Mouse (Mus musculus) lung, postnatal 0 days (tissue): ENCODE results near the gene Gm7137. TPM values are rescaled to one million over a fixed set of nuclear protein-coding genes. Genes with fewer than 3 reads are reported as not detected.
"Not testable (repeated sequence)": the region's sequence is repeated elsewhere in the genome, so short reads cannot be mapped to it uniquely, and the experiment has no call there.

ENCODE experiments used
- ATAC-seq: fragments of 200-750 bp; cut with Nextera tagmentation; 2 replicates; pipeline ENCODE4 v1.8.0; 2017; ENCODE audit warnings: moderate library complexity
- DNase-seq: peaks from one replicate; pipeline ENCODE4 v3.0.0-alpha.2; 2016; ENCODE audit warnings: low spot score
- H3K27ac ChIP-seq: fragments of 300-500 bp; sonication (generic); 2 replicates; pipeline ENCODE4 v1.5.1; 2014; ENCODE audit warnings: antibody characterized with exemption, mild to moderate bottlenecking, low read length, mixed read lengths
- H3K27me3 ChIP-seq: fragments of 300-500 bp; sonication (generic); replicated peaks from 2 replicates; pipeline ENCODE4 v1.6.1; 2014; ENCODE audit warnings: low read length, mixed read lengths; ENCODE audit not compliant: insufficient read depth
- H3K36me3 ChIP-seq: fragments of 300-500 bp; sonication (generic); 2 replicates; pipeline ENCODE4 v1.6.1; 2014; ENCODE audit warnings: low read length, mixed read lengths; ENCODE audit not compliant: insufficient read depth
- H3K4me1 ChIP-seq: fragments of 300-500 bp; sonication (generic); 2 replicates; pipeline ENCODE4 v1.6.1; 2014; ENCODE audit warnings: antibody characterized with exemption, low read depth, low read length, mixed read lengths; ENCODE audit not compliant: insufficient read depth
- H3K4me2 ChIP-seq: fragments of 300-500 bp; sonication (generic); replicated peaks from 2 replicates; pipeline ENCODE4 v1.6.1; 2014; ENCODE audit warnings: low read depth, mild to moderate bottlenecking, low read length, moderate library complexity, mixed read lengths
- H3K4me3 ChIP-seq: fragments of 300-500 bp; sonication (generic); 2 replicates; pipeline ENCODE4 v1.5.1; 2014; ENCODE audit warnings: low read depth, low read length
- H3K9ac ChIP-seq: fragments of 300-500 bp; sonication (generic); replicated peaks from 2 replicates; pipeline ENCODE4 v1.6.1; 2014; ENCODE audit warnings: low read depth, mild to moderate bottlenecking
- H3K9me3 ChIP-seq: fragments of 300-500 bp; sonication (generic); 2 replicates; pipeline ENCODE4 v1.6.1; 2016; ENCODE audit warnings: low read length, mixed read lengths
- CTCF ChIP-seq: IDR thresholded peaks from 2 replicates; pipeline ENCODE4 v1.5.1; 2016; ENCODE audit warnings: antibody characterized with exemption, mild to moderate bottlenecking
- EP300 ChIP-seq: IDR thresholded peaks from 2 replicates; pipeline ENCODE4 v1.6.1; 2016; ENCODE audit warnings: antibody characterized with exemption, mild to moderate bottlenecking, control low read depth
- WGBS: fragments of 180-500 bp; shearing (Covaris S2); extraction: QIAGEN DNeasy Blood & Tissue Kit; methylation state at CpG from one replicate; pipeline ENCODE4 v1.1.7; 2014; 5-methylcytosine and 5-hydroxymethylcytosine counted together
- polyA plus RNA-seq: library from polyadenylated mRNA; unstranded; fragments of >200 nt; fragmentation: Nextera tagmentation; extraction: Ambion mirVana; gene quantifications from 2 replicates; pipeline ENCODE4 v1.2.1, GENCODE M21; 2015

Gene Gm7137
- polyA plus RNA-seq, 1 experiment from 2014 or later = not detected

DNA sequence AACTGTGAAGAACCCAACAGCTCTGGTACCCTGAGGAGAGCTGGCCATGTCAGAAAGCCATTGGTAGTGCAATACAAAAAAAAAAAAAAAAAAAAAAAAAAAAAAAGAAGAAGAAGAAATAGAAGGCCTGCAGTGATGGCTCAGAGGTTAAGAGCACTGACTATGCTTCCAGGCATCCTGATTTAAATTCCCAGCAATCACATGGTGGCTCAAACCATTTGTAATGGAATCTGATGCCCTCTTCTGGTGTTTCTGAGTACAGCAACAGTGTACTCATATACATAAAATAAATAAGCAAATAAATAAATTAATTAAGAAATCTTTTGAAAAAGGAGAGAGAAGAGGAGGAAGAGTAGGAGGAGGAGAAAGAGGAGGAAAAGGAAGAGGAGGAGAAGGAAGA is 34.6 kb downstream of the Gm7137 start:
- Histone ChIP-seq H3K9me3 (no peaks in the 10 kb centered on the region), H3K4me2 (no peak overlapping the region), H3K9ac (no peak overlapping the region), H3K4me1 (no peaks in the 10 kb centered on the region), H3K4me3 (no peak overlapping the region), H3K27me3 (no peaks in the 10 kb centered on the region), H3K27ac (no peak overlapping the region), H3K36me3 (no peaks in the 10 kb centered on the region)
- TF ChIP-seq CTCF (peak; percentile 28; the same call in 1 of the 2 replicates), EP300 (no peak)
- ATAC-seq (no peak), DNase-seq (no peak)

- not testable (repeated sequence) for H3K4me3 ChIP-seq, H3K4me1 ChIP-seq, H3K36me3 ChIP-seq, H3K4me2 ChIP-seq, H3K27ac ChIP-seq, H3K9me3 ChIP-seq, H3K9ac ChIP-seq, H3K27me3 ChIP-seq, DNase-seq, ATAC-seq
- WGBS = 64% methylated on average over 3 of the region's 3 CpGs
- TF ChIP-seq CTCF = peak; percentile 27
These were observed 35.7 kb downstream of the Gm7137 start for GRCm38 (mm10) chr10:77752312-77752711.

DNA sequence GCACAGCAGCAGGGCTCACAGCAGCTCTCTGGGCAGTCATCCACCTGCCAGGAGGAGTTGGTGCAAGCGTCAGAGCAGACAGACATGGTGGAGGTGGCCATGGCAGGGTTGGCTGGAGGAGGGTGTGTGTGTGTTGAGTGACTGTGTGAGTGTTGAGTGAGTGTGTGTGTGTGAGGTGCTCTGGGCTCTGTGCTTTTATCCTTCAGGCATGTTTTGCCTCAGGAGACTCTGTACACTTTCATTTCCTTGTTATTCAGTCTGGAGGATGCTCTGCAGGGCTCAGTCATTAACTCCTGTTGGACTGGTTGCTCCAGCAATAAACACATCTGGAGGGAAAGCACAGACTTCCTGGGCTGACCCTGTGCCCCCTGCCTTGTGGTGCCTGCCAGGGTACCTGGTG is 36.7 kb downstream of the Gm7137 start, which contains the start of gene Gm9736:
TSS of gene Gm9736 (minus strand) at position 101 of the 400 bp plus-strand sequence.
- H3K27ac ChIP-seq, H3K27me3 ChIP-seq, H3K9ac ChIP-seq, H3K36me3 ChIP-seq, H3K4me1 ChIP-seq, ATAC-seq, H3K4me2 ChIP-seq, H3K4me3 ChIP-seq, DNase-seq, H3K9me3 ChIP-seq: not testable (repeated sequence)
- 67% methylated on average over 1 of the region's 1 CpGs for WGBS

DNA sequence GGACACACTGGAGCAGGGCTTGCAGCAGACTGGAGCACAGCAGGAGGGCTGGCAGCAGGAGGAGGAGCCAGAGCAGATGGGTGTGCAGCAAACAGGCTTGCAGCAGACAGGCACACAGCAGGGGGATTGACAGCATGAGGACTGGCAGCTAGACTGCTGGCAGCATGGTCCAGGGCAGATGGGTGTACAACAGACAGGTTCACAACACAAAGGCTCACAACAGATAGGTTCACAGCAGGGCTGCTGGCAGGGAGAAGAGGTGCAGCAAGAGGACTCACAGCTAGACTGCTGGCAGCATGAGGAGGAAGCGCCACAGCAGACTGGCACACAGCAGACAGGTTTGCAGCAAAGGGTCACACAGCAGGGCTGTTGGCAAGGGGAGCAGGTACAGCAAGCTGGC is 37.3 kb downstream of the Gm7137 start:
- WGBS = 82% methylated on average over 1 of the region's 1 CpGs
- not testable (repeated sequence) for H3K4me1 ChIP-seq, H3K4me3 ChIP-seq

DNA sequence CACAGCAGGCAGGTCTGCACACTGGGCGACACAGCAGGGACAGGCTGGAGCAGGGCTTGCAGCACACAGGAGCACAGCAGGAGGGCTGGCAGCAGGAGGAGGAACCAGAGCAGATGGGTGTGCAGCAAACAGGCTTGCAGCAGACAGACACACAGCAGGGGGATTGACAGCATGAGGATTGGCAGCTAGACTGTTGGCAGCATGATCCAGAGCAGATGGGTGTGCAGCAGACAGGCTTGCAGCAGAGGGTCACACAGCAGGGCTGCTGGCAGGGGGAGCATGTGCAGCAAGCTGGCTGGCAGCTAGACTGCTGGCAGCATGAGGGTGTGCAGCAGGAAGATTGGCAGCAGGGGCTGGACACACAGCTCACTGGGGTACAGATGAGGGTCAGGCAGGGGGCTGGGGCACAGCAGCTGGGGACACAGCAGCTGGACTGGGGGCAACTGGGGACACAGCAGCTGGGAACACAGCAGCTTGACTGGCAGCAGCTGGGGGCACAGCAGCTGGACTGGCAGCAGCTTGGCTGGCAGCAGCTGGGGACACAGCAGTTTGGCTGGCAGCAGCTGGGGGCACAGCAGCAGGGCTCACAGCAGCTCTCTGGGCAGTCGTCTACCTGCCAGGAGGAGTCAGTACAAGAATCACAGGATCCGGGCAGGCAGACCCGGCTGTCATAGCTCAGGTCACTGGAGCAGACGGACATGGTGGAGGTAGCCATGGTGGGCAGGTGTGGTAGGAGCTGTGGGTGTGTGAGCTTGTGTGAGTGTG is 45.9 kb downstream of the Gm7137 start, which contains the start of gene Gm18596:
TSS of gene Gm18596 (minus strand) at position 715 of the 765 bp plus-strand sequence.
- not testable (repeated sequence) for H3K4me2 ChIP-seq, H3K27ac ChIP-seq, H3K36me3 ChIP-seq, ATAC-seq, H3K9ac ChIP-seq, H3K9me3 ChIP-seq, H3K4me3 ChIP-seq, DNase-seq, H3K4me1 ChIP-seq, H3K27me3 ChIP-seq
- 47% methylated on average over 3 of the region's 5 CpGs for whole genome bisulfite sequencing

More for the DNA sequence above, 37.3 kb downstream of the Gm7137 start:
- not testable (repeated sequence) for H3K36me3 ChIP-seq, H3K27me3 ChIP-seq, H3K4me2 ChIP-seq, H3K9ac ChIP-seq, H3K27ac ChIP-seq, H3K9me3 ChIP-seq, DNase-seq, ATAC-seq

DNA sequence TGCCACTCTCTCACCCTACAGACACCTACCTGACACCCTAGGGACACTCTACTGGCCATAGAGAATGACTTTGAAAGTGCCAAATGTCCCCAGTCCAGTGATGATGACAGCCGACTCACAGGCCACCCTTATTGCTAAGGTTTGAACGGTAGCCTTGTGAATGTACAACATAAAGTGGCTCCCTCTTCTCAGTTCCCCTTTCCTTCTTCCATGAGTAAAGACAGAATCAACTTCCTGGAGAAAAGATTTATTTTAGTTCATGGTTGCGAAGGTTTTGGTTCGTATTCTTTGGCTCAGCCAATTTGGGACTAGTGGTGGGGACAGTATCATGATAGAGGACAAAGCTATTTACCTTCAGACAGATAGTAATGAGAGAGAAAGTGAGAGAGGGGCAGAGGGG is 49.1 kb downstream of the Gm7137 start:
- no peaks in the 10 kb centered on the region for H3K9me3 ChIP-seq
- DNase-seq = no peak
- H3K9ac ChIP-seq = no peak overlapping the region
- no peak for ATAC-seq
- WGBS = 82% methylated on average over 4 of the region's 4 CpGs
- H3K4me1 ChIP-seq = no peaks in the 10 kb centered on the region
- TF ChIP-seq CTCF = no peak
- no peak overlapping the region for H3K4me2 ChIP-seq
- no peaks in the 10 kb centered on the region for H3K36me3 ChIP-seq
- no peak overlapping the region for H3K4me3 ChIP-seq
- no peak overlapping the region for H3K27ac ChIP-seq
- no peaks in the 10 kb centered on the region for H3K27me3 ChIP-seq

Other genes with a start within 250 kb of the Gm7137 start
- gene Pttg1ip, start 206.5 kb downstream of the Gm7137 start, polyA plus RNA-seq = 189 and 207 TPM in 2 replicates
- 185 and 209 TPM in 2 replicates for gene Sumo3, start 182.1 kb downstream of the Gm7137 start, polyA plus RNA-seq
- gene Gm49325, start 182.0 kb downstream of the Gm7137 start, polyA plus RNA-seq = 4.9 and 6.4 TPM in 2 replicates
- 59.8 and 65.6 TPM in 2 replicates for gene Ube2g2, start 165.9 kb downstream of the Gm7137 start, polyA plus RNA-seq
- 0.12 and 0.13 TPM in 2 replicates for gene Tspear, start 101.6 kb downstream of the Gm7137 start, polyA plus RNA-seq
- gene Gm19402, start 97.4 kb downstream of the Gm7137 start, polyA plus RNA-seq = not detected in 2 replicates
- gene Gm9508, start 91.0 kb downstream of the Gm7137 start, polyA plus RNA-seq = not detected in 2 replicates
- gene Gm10272, start 81.6 kb downstream of the Gm7137 start, polyA plus RNA-seq = not detected in 2 replicates
- gene Gm10024, start 76.7 kb downstream of the Gm7137 start, polyA plus RNA-seq = not detected in 2 replicates
- not detected in 2 replicates for gene Gm10142, start 72.4 kb downstream of the Gm7137 start, polyA plus RNA-seq
- not detected in 2 replicates for gene Krtap12-1, start 67.6 kb downstream of the Gm7137 start, polyA plus RNA-seq
- gene Gm10100, start 61.7 kb downstream of the Gm7137 start, polyA plus RNA-seq = not detected in 2 replicates
- not detected in 2 replicates for gene Gm18596, start 45.6 kb downstream of the Gm7137 start, polyA plus RNA-seq
- not detected in 2 replicates for gene Gm9736, start 36.8 kb downstream of the Gm7137 start, polyA plus RNA-seq
- gene Gm3233, start 28.5 kb downstream of the Gm7137 start, polyA plus RNA-seq = not detected in 2 replicates
- gene Gm3238, start 16.9 kb downstream of the Gm7137 start, polyA plus RNA-seq = not detected in 2 replicates
- gene Gm7138, start 11.3 kb downstream of the Gm7137 start, polyA plus RNA-seq = not detected in 2 replicates
- gene Gm3250, start 5.7 kb downstream of the Gm7137 start, polyA plus RNA-seq = not detected in 2 replicates
- gene Gm9639, start 6.9 kb upstream of the Gm7137 start, polyA plus RNA-seq = not detected in 2 replicates
- not detected in 2 replicates for gene Gm19668, start 10.9 kb upstream of the Gm7137 start, polyA plus RNA-seq
- not detected in 2 replicates for gene Gm9507, start 23.6 kb upstream of the Gm7137 start, polyA plus RNA-seq
- gene Gm2696, start 26.5 kb upstream of the Gm7137 start, polyA plus RNA-seq = not detected in 2 replicates
- gene Krtap10-4, start 38.9 kb upstream of the Gm7137 start, polyA plus RNA-seq = not detected in 2 replicates
- gene Krtap10-10, start 47.7 kb upstream of the Gm7137 start, polyA plus RNA-seq = not detected in 2 replicates
- not detected in 2 replicates for gene Gm36176, start 58.6 kb upstream of the Gm7137 start, polyA plus RNA-seq
- not detected in 2 replicates for gene Gm10318, start 64.7 kb upstream of the Gm7137 start, polyA plus RNA-seq
- gene Gm3285, start 73.8 kb upstream of the Gm7137 start, polyA plus RNA-seq = not detected in 2 replicates
- 1.2 and 1.6 TPM in 2 replicates for gene Lrrc3, start 114.3 kb upstream of the Gm7137 start, polyA plus RNA-seq
- 0.52 and 0.74 TPM in 2 replicates for gene Trpm2, start 182.4 kb upstream of the Gm7137 start, polyA plus RNA-seq
- 15.1 and 16.8 TPM in 2 replicates for gene 1810043G02Rik, start 190.3 kb upstream of the Gm7137 start, polyA plus RNA-seq
- 35.6 and 40.0 TPM in 2 replicates for gene Pfkl, start 221.9 kb upstream of the Gm7137 start, polyA plus RNA-seq